Mouse (Mus musculus): ENCODE measurements around the gene Acbd5.

DNA sequence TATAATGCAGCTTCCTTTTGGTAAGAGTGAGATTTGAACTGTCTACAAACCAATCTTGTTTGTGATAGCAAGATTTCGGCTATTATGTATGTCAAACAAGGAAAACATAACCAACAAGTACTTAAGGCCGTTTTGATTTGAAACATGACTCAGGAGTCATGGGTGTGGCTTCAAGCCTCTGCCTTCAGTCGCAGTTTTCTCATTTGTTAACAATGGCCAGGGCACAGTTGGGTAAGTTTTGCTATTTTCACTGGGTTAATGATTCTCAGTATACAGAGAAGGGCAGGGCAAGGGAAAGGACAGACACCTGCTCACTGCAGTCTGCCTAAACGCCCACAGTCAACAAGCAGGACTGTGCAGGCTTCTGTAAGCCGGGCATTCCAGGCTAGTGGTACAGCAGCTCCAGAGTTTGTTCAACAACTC, 87.2 kb downstream of the Acbd5 start:
- TF ChIP-seq GATA1 (IDR thresholded peaks at IDR 0.05; ENCODE audit: low read length), result no peak
- TF ChIP-seq TAL1 (IDR thresholded peaks at IDR 0.05; ENCODE audit: low read length), result no peak
